Mouse (Mus musculus) cortical plate, adult 2 months (tissue): ENCODE measurements at regions not wholly inside any gene's neighbourhood (a gene's known extent, or its start where the extent isn't known, plus 50 kb on each side); places are given as distances from the start of the nearest gene placed in this dataset.

ENCODE experiments used
- H3K27ac ChIP-seq: fragments of 200-500 bp; 2 replicates; pipeline ENCODE4 v1.5.1; 2012; ENCODE audit warnings: low read length, control low read depth, inconsistent platforms; ENCODE audit not compliant: insufficient read depth
- H3K4me1 ChIP-seq: fragments of 200-500 bp; 2 replicates; pipeline ENCODE4 v1.6.1; 2011; ENCODE audit warnings: low read length; ENCODE audit not compliant: control insufficient read depth, insufficient read depth
- H3K4me3 ChIP-seq: fragments of 200-500 bp; 2 replicates; pipeline ENCODE4 v1.5.1; 2011; ENCODE audit warnings: mild to moderate bottlenecking, low read length, control low read depth; ENCODE audit not compliant: insufficient read depth
- CTCF ChIP-seq: fragments of 200-500 bp; IDR thresholded peaks from 2 replicates; pipeline ENCODE4 v1.5.1; 2011; ENCODE audit warnings: mild to moderate bottlenecking, control low read depth, low read length; ENCODE audit not compliant: insufficient read depth; ENCODE audit errors: extremely low read depth
- POLR2A ChIP-seq: fragments of 200-500 bp; IDR thresholded peaks from 2 replicates; pipeline ENCODE4 v1.6.1; 2011; ENCODE audit warnings: mild to moderate bottlenecking, low read length, control low read depth; ENCODE audit not compliant: insufficient read depth; ENCODE audit errors: extremely low read depth

GRCm38 (mm10) chr1:71967574-71968104, 244.5 kb downstream of the Mreg start:
- TF ChIP-seq POLR2A: no peak
- TF ChIP-seq CTCF: no peak
- no peak overlapping the region for H3K4me3 ChIP-seq
- no peak overlapping the region for H3K27ac ChIP-seq
- no peaks in the 10 kb centered on the region; the same call in 1 of the 2 replicates for H3K4me1 ChIP-seq

DNA sequence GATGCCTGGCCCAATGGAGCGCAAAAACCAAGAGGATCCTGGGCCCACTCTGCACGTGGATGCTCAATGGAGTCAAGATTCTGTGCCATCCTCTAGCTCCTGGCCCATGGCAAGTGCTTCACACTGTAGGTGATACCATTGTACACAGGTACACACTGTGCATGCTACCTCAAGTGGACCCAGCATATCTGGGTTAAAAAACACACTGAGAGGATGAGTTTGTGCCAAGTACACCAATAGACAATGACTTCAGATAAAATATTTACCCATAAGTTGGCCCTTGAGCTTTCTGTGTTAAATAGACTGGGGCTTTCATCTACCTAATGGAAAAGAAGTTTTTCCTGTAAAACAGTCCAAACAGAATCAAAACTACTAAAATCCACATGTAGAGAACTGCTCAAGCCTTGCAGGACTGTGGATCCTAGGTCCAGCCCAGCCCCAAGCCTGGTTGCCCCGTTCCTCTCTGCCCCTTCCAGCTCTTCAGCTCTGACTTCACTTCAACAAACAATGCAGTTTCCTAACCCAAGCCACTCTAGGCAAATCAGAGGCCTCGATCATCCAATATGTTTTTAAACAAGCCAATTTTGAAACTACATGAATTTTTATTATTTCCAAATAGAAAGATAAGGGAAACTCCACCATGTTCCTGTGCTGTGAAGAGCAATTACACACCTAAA, 247.5 kb downstream of the Mreg start:
- Histone ChIP-seq H3K4me1 (no peaks in the 10 kb centered on the region), H3K27ac (no peak overlapping the region), H3K4me3 (no peak overlapping the region)
- TF ChIP-seq POLR2A: no peak
- no peak for TF ChIP-seq CTCF

DNA sequence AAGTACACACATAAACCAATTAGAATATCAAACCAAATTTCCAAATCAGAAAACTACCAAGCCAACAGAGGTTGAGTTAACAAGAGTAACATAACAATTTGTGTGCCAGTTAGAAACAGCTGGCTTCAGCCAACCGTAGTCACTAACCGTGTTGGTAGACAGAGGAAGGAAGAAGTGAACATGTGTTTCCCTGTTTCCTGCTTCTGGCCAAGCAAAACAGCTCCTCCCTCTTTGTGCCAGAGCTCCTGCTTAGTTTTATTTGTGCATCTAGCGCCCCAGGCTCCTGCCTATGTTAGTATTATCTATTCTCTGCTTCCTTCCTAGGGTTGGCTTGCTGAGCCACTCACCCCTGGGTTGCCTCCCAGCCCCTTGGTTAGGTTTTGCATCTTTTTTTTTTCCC, 255.2 kb downstream of the Mreg start:
- Histone ChIP-seq H3K27ac (no peak overlapping the region), H3K4me3 (no peak overlapping the region), H3K4me1 (no peaks in the 10 kb centered on the region)
- TF ChIP-seq CTCF (no peak), POLR2A (no peak)

DNA sequence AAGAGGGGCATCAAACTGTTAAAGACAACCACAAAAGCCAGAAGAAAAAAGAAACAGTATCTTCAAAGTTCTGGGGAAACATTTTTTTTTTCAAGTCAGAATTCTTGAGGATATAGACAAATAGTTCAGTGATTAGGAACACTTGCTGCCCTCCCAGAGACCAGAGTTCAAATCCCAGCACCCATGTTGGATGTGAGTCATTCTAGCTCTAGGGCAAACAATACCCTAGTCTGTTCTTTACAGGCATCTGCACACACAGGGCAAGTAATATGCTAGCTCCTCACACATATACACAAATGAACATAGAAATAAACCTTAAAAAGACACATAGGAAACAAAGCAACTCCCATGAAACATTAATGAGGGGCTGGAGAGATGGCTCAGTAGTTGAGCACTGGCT, 256.8 kb downstream of the Mreg start:
- H3K4me1 ChIP-seq: no peaks in the 10 kb centered on the region
- TF ChIP-seq CTCF (no peak), POLR2A (no peak)
- no peak overlapping the region for H3K4me3 ChIP-seq
- no peak overlapping the region for H3K27ac ChIP-seq

GRCm38 (mm10) chr1:71953292-71953691, 258.8 kb downstream of the Mreg start:
- Histone ChIP-seq H3K27ac (no peak overlapping the region), H3K4me1 (no peaks in the 10 kb centered on the region), H3K4me3 (no peak overlapping the region)
- TF ChIP-seq POLR2A: no peak
- TF ChIP-seq CTCF: no peak

- no peak overlapping the region for H3K27ac ChIP-seq
- no peaks in the 10 kb centered on the region for H3K4me1 ChIP-seq
- H3K4me3 ChIP-seq: no peak overlapping the region
- TF ChIP-seq POLR2A (no peak), CTCF (no peak)
Observed at GRCm38 (mm10) chr1:71949549-71949948, 262.6 kb downstream of the Mreg start.

- no peak overlapping the region for H3K4me3 ChIP-seq
- no peaks in the 10 kb centered on the region for H3K4me1 ChIP-seq
- TF ChIP-seq CTCF (no peak), POLR2A (no peak)
- H3K27ac ChIP-seq: no peak overlapping the region
Observed at GRCm38 (mm10) chr1:71948686-71949085, 263.4 kb downstream of the Mreg start.

- Histone ChIP-seq H3K4me1 (no peaks in the 10 kb centered on the region), H3K27ac (no peak overlapping the region), H3K4me3 (no peak overlapping the region)
- no peak for TF ChIP-seq POLR2A
- TF ChIP-seq CTCF: no peak
Observed at GRCm38 (mm10) chr1:71947506-71947905, 264.6 kb downstream of the Mreg start.

GRCm38 (mm10) chr1:71946911-71947310, 265.2 kb downstream of the Mreg start:
- H3K27ac ChIP-seq: no peak overlapping the region
- no peak for TF ChIP-seq CTCF
- TF ChIP-seq POLR2A: no peak
- no peak overlapping the region for H3K4me3 ChIP-seq
- no peaks in the 10 kb centered on the region for H3K4me1 ChIP-seq

- Histone ChIP-seq H3K27ac (no peak overlapping the region), H3K4me3 (no peak overlapping the region), H3K4me1 (no peaks in the 10 kb centered on the region)
- TF ChIP-seq POLR2A (no peak), CTCF (no peak)
Observed at GRCm38 (mm10) chr1:71945070-71945469, 267.0 kb downstream of the Mreg start.
